Mouse (Mus musculus) cortical plate, adult 2 months (tissue): ENCODE results near the gene Gltpd2.

Experiments
- CTCF ChIP-seq: fragments of 200-500 bp; IDR thresholded peaks from 2 replicates; pipeline ENCODE4 v1.5.1; 2011; ENCODE audit warnings: mild to moderate bottlenecking, control low read depth, low read length; ENCODE audit not compliant: insufficient read depth; ENCODE audit errors: extremely low read depth
- POLR2A ChIP-seq: fragments of 200-500 bp; IDR thresholded peaks from 2 replicates; pipeline ENCODE4 v1.6.1; 2011; ENCODE audit warnings: mild to moderate bottlenecking, low read length, control low read depth; ENCODE audit not compliant: insufficient read depth; ENCODE audit errors: extremely low read depth

DNA sequence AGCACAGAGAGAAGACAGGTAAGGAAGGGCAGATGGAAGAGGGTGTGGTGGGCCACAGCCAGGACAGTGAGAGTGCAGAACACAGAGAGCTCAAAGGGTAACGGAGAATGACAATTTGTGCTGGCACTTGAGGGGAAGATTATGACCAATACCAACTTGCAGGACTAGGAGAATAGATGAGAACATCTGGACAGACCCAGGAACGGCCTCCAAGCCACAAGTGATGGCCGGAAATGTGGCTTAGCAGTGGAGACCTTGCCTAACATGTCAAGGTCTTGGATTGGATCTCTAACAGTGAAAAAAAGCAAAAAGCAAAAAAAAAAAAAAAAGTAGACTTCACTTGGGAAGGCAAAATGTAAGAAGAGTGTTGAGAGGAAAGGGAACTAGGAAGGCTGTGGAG lies 49.2 kb upstream of the Gltpd2 start:
- TF ChIP-seq POLR2A (no peak), CTCF (no peak)
